Mouse (Mus musculus) adrenal gland, postnatal 36 days (tissue): ENCODE data around the gene Tnik. TPM values are rescaled to one million over a fixed set of nuclear protein-coding genes. Genes with fewer than 3 reads are reported as not detected.

Experiments used
- DNase-seq, 2 experiments: peaks; one replicate each; pipeline ENCODE4 v3.0.0; 2021; ENCODE audit warnings: mixed read lengths in 1 of 2
- total RNA-seq, 2 experiments: library from RNA; stranded (reverse); gene quantifications; 2 replicates each; pipeline ENCODE4 v1.2.3; 2021

Gene Tnik
- total RNA-seq, 2 experiments from 2014 or later, result 10.6 to 17.0 TPM

- peak; percentile 15 to 24 for DNase-seq
Measured at GRCm38 (mm10) chr3:28467871-28468285, 204.9 kb downstream of the Tnik start.

- no peak for DNase-seq
Measured at GRCm38 (mm10) chr3:28473439-28473838, 210.4 kb downstream of the Tnik start.

DNA sequence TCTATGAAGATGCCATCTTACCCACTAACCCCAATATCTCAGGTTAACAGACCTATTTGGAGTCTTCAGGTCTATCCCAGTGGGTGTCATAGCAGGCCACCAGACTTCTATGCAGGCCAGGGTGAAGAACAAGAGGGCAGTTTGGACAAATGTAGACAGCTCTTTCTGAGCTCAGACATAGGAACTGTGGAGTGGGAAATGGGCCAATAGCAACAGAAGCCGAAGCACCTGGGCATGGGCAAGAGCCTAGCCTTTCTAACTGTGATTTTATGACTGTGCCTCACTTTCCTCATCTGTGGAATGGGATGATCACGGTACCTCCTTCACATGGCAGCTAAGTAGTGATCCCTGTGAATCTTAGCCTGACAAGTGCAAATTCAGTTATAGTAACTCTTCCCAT lies 214.4 kb downstream of the Tnik start:
- no peak for DNase-seq

DNA sequence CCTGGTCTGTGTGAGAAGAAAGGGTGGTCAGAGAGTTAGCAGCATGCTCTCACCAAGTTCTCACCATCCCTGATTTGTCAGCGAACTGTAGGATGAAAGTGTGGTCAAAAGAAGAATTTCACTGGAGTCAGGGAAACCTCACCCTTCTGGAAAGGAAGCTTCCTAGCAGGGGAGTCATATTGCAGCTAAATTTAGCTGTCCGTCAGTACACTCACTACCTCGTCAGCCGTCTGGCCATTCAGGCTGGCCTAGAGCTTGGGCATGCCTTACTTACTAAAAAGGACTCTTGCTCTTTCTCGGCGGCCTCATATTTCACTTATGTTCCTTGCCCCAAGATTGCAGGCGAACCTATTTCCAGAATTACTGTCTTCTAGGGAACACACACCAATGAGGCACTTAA lies 222.7 kb downstream of the Tnik start:
- no peak for DNase-seq

- no peak for DNase-seq
Measured at GRCm38 (mm10) chr3:28487418-28487817, 224.4 kb downstream of the Tnik start.

- no peak for DNase-seq
Measured at GRCm38 (mm10) chr3:28491085-28492041, 228.3 kb downstream of the Tnik start.

GRCm38 (mm10) chr3:28496806-28497502 lies 233.9 kb downstream of the Tnik start:
- no peak for DNase-seq

DNA sequence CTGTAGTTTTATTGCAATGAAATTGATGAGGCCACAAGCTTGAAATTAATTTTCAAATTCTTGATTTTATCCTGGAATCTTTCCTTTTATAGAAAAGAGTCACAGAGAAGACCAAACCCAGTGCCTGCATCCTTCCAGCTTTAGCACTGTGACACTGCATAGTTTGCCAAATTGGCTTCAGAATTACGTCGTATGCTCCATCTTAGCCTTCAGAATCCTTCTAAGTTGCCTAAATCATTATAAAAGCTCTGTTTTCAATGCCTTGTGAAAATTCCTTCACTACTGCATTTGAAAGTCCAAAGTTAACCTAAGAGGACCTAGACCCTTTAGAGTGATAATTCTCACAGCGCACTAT lies 234.5 kb downstream of the Tnik start:
- no peak for DNase-seq

GRCm38 (mm10) chr3:28502697-28503096 lies 239.7 kb downstream of the Tnik start:
- DNase-seq, result peak in 1 of 2 experiments; percentile 23

DNA sequence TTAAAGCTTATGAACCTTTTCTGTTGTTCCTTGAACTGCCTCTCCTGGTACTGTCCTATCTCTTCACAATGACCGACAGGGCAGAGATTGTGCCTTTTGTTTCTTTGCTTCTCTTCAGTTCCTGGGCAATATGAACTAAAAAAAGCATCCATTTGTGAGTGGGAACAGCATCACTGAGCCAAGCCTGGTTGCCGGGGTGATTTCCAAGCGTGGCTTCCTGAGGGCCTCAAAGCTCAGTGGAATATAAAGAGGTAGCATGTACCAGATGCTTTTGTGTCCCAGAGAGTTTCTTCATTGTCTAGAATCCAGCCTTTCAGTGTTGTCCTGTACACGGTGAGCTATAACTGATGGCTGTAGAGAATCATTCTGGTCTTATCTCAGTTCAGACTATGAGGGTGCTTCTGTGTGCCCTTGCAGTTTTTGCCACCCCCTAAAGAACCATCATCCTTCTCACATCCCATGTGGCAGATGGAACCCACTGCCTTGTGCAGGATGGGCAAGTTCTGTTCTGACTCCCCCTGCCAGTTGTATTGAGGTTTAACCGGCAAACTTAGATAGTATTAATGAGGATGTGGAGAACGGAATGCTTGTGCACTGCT lies 246.4 kb downstream of the Tnik start:
- no peak for DNase-seq

GRCm38 (mm10) chr3:28523004-28523482 lies 260.0 kb downstream of the Tnik start:
- peak; percentile 12 to 16 for DNase-seq

DNA sequence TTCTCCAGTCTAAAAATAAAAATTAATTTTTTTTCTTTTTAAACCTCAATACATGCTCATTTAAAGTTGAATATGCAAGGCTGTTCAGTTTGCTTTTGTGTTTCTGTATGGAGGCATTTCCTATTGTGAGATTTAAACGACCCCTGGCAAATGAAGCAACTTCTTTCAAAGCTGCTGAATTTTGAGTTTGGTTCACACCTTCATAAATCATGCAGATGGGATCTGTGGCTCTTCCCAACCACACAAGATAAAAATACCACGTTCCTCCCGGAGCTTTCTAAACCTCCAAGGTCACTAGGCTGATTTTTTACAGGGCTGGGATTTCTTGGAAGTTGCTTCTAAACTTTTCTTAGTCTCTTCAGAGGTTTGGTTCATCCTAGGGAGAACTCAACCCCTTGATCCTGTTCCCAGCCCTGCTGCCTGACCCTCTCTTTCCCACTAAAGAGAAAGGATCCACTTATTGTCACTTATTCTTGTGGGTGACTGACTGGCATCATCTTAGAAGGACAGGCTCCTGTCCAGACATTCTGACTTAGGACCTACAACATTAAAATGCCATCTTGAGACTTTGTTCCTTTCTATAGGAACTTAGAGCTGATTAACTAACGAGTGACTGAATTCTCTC lies 260.6 kb downstream of the Tnik start:
- no peak for DNase-seq

- no peak for DNase-seq
Measured at GRCm38 (mm10) chr3:28524562-28524961, 261.5 kb downstream of the Tnik start.

GRCm38 (mm10) chr3:28526671-28527070 lies 263.7 kb downstream of the Tnik start:
- DNase-seq, result no peak

DNA sequence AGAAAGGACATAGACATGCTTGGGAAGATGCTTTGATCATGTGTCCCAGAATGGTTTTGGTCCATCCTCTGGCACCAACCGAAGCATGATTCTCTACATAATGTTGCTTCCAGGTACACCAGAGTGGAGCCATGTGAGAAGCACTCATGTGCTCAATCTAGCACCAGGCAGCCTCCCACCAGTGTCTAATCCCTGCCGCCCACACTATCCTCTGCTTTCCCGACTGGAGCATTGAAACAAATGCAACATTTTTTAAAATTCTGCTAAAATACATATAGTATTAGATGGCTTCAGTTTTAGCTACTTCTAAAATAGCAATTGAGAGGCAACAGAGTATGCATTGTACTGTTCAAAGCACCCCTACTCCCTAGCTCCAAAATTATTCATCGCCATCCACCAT lies 264.2 kb downstream of the Tnik start:
- no peak for DNase-seq

- DNase-seq, result no peak
Measured at GRCm38 (mm10) chr3:28529548-28529947, 266.5 kb downstream of the Tnik start.

DNA sequence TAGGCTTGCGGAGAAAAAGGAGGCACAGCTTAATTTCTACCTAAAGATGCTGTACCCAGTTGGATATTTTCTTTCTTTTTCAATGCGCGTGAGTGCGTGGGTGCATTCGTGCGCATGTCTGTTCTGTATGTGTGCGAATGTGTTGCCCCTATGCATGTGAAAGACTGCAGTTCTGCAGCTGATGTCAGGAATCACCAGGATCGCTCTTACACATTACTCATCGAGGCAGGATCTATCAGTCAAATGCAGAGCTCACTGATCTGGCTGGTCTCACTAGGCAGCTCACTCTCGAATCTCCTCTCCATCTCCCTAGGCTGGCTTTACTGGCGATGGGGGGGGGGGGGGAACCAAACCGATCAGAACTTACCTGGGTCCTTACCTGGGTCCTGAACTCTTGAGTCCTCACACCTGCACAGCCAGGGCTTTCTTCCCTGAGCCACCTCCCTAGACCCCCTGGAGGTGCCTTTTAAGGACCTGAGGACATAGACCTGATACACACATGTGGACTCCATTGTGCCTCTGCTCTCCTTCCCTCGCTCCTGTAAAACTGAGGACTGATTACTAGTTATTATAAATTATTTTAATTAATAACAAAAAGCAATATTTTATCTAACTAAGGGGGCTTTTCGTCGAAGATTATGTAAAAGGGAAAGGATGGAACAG lies 268.4 kb downstream of the Tnik start:
- no peak for DNase-seq

DNA sequence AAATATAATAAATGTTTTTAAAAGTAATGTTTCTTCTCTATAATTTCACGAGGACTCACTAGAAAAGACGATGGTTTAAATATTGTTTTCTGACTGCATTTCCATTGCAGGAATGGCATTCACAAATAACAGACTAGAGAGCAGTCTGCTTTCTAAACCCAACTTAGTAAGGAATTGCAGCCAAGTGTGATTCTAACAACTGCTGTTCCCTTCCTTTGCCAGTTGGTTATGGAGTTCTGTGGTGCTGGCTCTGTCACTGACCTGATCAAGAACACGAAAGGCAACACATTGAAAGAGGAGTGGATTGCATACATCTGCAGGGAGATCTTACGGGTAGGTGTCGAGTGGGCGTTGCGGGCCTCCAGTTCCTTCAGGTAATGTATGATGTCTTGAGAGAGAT lies 269.7 kb downstream of the Tnik start:
- DNase-seq, result no peak

DNA sequence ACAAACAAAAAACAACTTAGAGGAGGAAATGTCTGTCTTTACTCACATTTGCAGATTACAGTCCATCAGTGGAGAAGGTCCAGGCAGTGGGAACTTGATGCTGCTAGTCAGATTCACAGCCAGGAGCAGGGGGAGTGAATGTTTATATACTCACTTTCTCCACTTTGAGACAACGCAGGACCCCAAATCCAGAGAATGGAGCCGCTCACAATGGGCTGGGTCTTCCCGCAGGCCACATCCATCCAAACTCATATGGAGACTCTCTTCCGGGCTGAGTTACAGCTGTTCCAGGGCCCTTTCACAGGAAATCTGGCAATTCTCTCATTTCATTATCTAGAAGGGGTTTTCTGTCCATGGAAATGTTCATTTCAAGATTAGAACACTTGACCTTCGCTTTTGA lies 277.1 kb downstream of the Tnik start:
- DNase-seq, result no peak

DNA sequence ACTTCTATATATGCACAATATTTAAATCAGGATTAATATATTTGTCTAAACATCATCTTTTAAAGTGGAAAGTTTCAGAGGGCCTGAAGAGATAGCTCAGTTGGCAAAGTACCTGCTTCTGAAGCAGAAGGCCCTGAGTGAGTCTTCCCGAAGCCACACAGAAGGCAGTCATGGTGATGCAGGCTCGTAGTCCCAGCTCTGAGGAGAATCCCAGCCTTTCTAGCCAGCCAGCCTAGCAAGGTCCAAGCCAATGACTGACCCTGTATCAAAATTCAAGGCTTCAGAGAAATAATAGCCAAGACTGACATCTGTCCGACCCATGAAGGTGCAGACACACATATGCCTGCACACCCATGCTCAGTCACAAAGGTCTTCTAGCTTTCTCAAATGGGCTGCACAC lies 279.9 kb downstream of the Tnik start:
- no peak for DNase-seq

DNA sequence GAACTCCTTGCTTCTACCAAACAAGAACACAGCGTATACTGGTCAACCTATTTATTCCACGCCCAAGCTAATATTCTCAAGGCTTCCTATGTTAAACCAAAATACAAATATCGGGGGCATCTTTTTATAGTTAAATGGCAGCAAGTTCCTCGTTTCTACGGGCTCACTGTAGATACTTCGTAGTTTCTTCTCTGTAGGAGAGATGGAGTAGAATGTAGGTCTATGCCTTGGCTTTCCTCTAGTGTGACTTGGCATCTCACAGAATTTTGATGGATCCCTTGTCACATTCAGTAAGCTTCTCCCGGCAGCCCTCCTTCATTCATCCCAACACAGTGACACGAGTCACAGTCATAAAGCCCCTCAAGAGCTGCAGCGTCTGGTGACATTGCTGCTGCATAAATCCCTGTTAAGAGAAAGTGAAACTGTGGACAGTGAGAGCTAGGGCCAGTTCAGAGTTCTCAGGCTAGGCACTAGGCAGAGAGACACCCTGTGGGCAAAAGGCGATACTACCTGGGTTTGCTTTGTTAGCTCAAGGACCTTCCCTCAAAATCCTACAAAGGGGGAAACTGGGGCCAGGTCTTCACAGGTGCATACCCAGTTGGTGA lies 280.5 kb downstream of the Tnik start:
- peak; percentile 42 to 60 for DNase-seq
